Comparison of ENCODE assay signal across 20 mouse cellular contexts in genomic region chr2:83941792-83942191, GRCm38 (mm10). TPM values are rescaled to one million over a fixed set of nuclear protein-coding genes. Genes with fewer than 3 reads are reported as not detected.
DNase-seq lines count a peak whose midpoint lies in the region; ATAC-seq and TF ChIP-seq lines count a peak whose summit lies in the region.
"Had no signal": no experiment of that assay in that cellular context is flagged by ENCODE, and none has a peak within 500 bp of the region (broad histone marks: within the 10 kb centered on the region; RNA-seq: fewer than 3 reads in every experiment).

No protein-coding gene starts in this region.

- TF ChIP-seq CTCF in layer of hippocampus, adult 2 months (conservative IDR thresholded peaks at IDR 0.05), result no peak

- no peaks in the 10 kb centered on the region for H3K9me3 ChIP-seq in intestine, embryonic 16.5 days (ENCODE audit: control insufficient read depth, low read length)
- H3K9me3 ChIP-seq: embryonic facial prominence, embryonic 12.5 days; forebrain, embryonic 15.5 days; heart, embryonic 15.5 days; hindbrain, embryonic 10.5 days had no signal

- no peaks in the 10 kb centered on the region for H3K27me3 ChIP-seq in intestine, embryonic 16.5 days (replicated peaks; ENCODE audit: control insufficient read depth, insufficient read depth, low read length)
- H3K27me3 ChIP-seq: embryonic facial prominence, embryonic 12.5 days; forebrain, embryonic 15.5 days; heart, embryonic 15.5 days had no signal

- WGBS in intestine, embryonic 16.5 days, result 70% methylated on average over 4 of the region's 4 CpGs

- no peak overlapping the region for H3K9ac ChIP-seq in intestine, embryonic 16.5 days (ENCODE audit: low read depth, low read length)
- H3K9ac ChIP-seq: embryonic facial prominence, embryonic 12.5 days; heart, embryonic 15.5 days; hindbrain, embryonic 14.5 days had no signal

- peaks cover 2% of the 10 kb centered on the region; the same call in 1 of the 2 replicates for H3K4me1 ChIP-seq in intestine, embryonic 16.5 days (ENCODE audit: control insufficient read depth, insufficient read depth, low read length)

- DNase-seq in layer of hippocampus, adult 2 months (ENCODE audit: low spot score in 2 of 2), result no peak
- DNase-seq in layer of hippocampus, adult 9-10 months (ENCODE audit: low spot score), result no peak
- DNase-seq in CD4-positive helper T cell, adult 2 months (ENCODE audit: low read depth, low spot score), result peak; percentile 14
- no peak for DNase-seq in cerebellum, postnatal 14 days
- DNase-seq in adrenal gland, postnatal 36 days, result no peak

- no peak overlapping the region for H3K4me2 ChIP-seq in intestine, embryonic 16.5 days (ENCODE audit: low read depth, low read length)

- no peak overlapping the region for H3K4me3 ChIP-seq in layer of hippocampus, adult 2 months
- H3K4me3 ChIP-seq in intestine, embryonic 16.5 days (ENCODE audit: low read length), result no peak overlapping the region
- H3K4me3 ChIP-seq: heart, adult 2 months had no signal

- peak overlapping the region; percentile 78 for H3K27ac ChIP-seq in layer of hippocampus, adult 2 months
- H3K27ac ChIP-seq in intestine, embryonic 16.5 days (ENCODE audit: low read length), result no peak overlapping the region
- H3K27ac ChIP-seq: embryonic facial prominence, embryonic 12.5 days; heart, adult 2 months; heart, embryonic 15.5 days; hindbrain, embryonic 10.5 days; hindbrain, embryonic 14.5 days had no signal

- no peaks in the 10 kb centered on the region for H3K36me3 ChIP-seq in intestine, embryonic 16.5 days (ENCODE audit: control insufficient read depth, insufficient read depth, low read length)
- H3K36me3 ChIP-seq: embryonic facial prominence, embryonic 12.5 days; forebrain, embryonic 15.5 days; heart, embryonic 15.5 days; hindbrain, embryonic 10.5 days had no signal

- ATAC-seq in granulocyte monocyte progenitor cell, adult 5-6 weeks (replicated peaks; ENCODE audit: poor library complexity, severe bottlenecking), result peak; percentile 61
- no peak for ATAC-seq in intestine, embryonic 16.5 days

RNA-seq across cellular contexts. Expression of gene Zswim2, which starts 0.8 kb away (rescaled TPM):
- total RNA-seq in layer of hippocampus, adult 2 months (2021), result not detected
- total RNA-seq in granulocyte monocyte progenitor cell, adult 5-6 weeks (2014; fragmentation: Nextera tagmentation), result not detected in 2 replicates
- total RNA-seq in granulocyte monocyte progenitor cell, adult 5-6 weeks (2017), result not detected in 2 replicates
- total RNA-seq in adrenal gland, postnatal 36 days (2021), result not detected
- not detected in 2 replicates for polyA plus RNA-seq in intestine, embryonic 16.5 days (2015; fragmentation: Nextera tagmentation; extraction: Ambion mirVana)
- total RNA-seq: adrenal gland, postnatal 10 days; gastrocnemius, adult 8-10 months; gastrocnemius, postnatal 36 days; heart, adult 2 months; heart, postnatal 25 days had no signal
- polyA plus RNA-seq: forebrain, embryonic 11.5 days; heart, adult 2 months; heart, embryonic 11.5 days; heart, embryonic 15.5 days; hindbrain, embryonic 10.5 days; hindbrain, embryonic 14.5 days had no signal

RNA-seq across cellular contexts. Expression of gene Gm13698, which starts 13.7 kb away (rescaled TPM):
- 1 to 10 TPM; 2.0 to 2.1 TPM for total RNA-seq in layer of hippocampus, adult 2 months (2021)
- total RNA-seq in granulocyte monocyte progenitor cell, adult 5-6 weeks (2014; fragmentation: Nextera tagmentation), result not detected in 2 replicates
- 0.10 and 0.13 TPM in 2 replicates for total RNA-seq in granulocyte monocyte progenitor cell, adult 5-6 weeks (2017)
- 1 to 10 TPM; 1.5 to 1.7 TPM for total RNA-seq in adrenal gland, postnatal 36 days (2021)
- polyA plus RNA-seq in intestine, embryonic 16.5 days (2015; fragmentation: Nextera tagmentation; extraction: Ambion mirVana), result not detected in 2 replicates
- polyA plus RNA-seq: embryonic facial prominence, embryonic 12.5 days; forebrain, embryonic 11.5 days; forebrain, embryonic 15.5 days; heart, adult 2 months; heart, embryonic 11.5 days; heart, embryonic 15.5 days; hindbrain, embryonic 10.5 days; hindbrain, embryonic 14.5 days had no signal

RNA-seq across cellular contexts. Expression of gene Gm13693, which starts 19.5 kb away (rescaled TPM):
- total RNA-seq in layer of hippocampus, adult 2 months (2021), result 1 to 10 TPM; 2.0 to 2.1 TPM
- total RNA-seq in granulocyte monocyte progenitor cell, adult 5-6 weeks (2014; fragmentation: Nextera tagmentation), result not detected in 2 replicates
- 0.10 and 0.13 TPM in 2 replicates for total RNA-seq in granulocyte monocyte progenitor cell, adult 5-6 weeks (2017)
- total RNA-seq in adrenal gland, postnatal 36 days (2021), result 1 to 10 TPM; 1.5 to 1.7 TPM
- polyA plus RNA-seq in intestine, embryonic 16.5 days (2015; fragmentation: Nextera tagmentation; extraction: Ambion mirVana), result not detected in 2 replicates
- polyA plus RNA-seq: embryonic facial prominence, embryonic 12.5 days; forebrain, embryonic 11.5 days; forebrain, embryonic 15.5 days; heart, adult 2 months; heart, embryonic 11.5 days; heart, embryonic 15.5 days; hindbrain, embryonic 10.5 days; hindbrain, embryonic 14.5 days had no signal

RNA-seq across cellular contexts. Expression of gene Gm13695, which starts 25.3 kb away (rescaled TPM):
- not detected for total RNA-seq in layer of hippocampus, adult 2 months (2021)
- not detected in 2 replicates for total RNA-seq in granulocyte monocyte progenitor cell, adult 5-6 weeks (2014; fragmentation: Nextera tagmentation)
- not detected in 2 replicates for total RNA-seq in granulocyte monocyte progenitor cell, adult 5-6 weeks (2017)
- total RNA-seq in adrenal gland, postnatal 36 days (2021), result not detected
- polyA plus RNA-seq in intestine, embryonic 16.5 days (2015; fragmentation: Nextera tagmentation; extraction: Ambion mirVana), result not detected in 2 replicates
- total RNA-seq: adrenal gland, postnatal 10 days; ES-E14 had no signal
- polyA plus RNA-seq: embryonic facial prominence, embryonic 12.5 days; forebrain, embryonic 11.5 days; forebrain, embryonic 15.5 days; heart, adult 2 months; heart, embryonic 11.5 days; heart, embryonic 15.5 days; hindbrain, embryonic 10.5 days; hindbrain, embryonic 14.5 days had no signal

RNA-seq across cellular contexts. Expression of gene Gm13696, which starts 31.1 kb away (rescaled TPM):
- 1 to 10 TPM; 2.0 to 2.1 TPM for total RNA-seq in layer of hippocampus, adult 2 months (2021)
- not detected in 2 replicates for total RNA-seq in granulocyte monocyte progenitor cell, adult 5-6 weeks (2014; fragmentation: Nextera tagmentation)
- total RNA-seq in granulocyte monocyte progenitor cell, adult 5-6 weeks (2017), result 0.10 and 0.13 TPM in 2 replicates
- 1 to 10 TPM; 1.5 to 1.7 TPM for total RNA-seq in adrenal gland, postnatal 36 days (2021)
- polyA plus RNA-seq in intestine, embryonic 16.5 days (2015; fragmentation: Nextera tagmentation; extraction: Ambion mirVana), result not detected in 2 replicates
- polyA plus RNA-seq: embryonic facial prominence, embryonic 12.5 days; forebrain, embryonic 11.5 days; forebrain, embryonic 15.5 days; heart, adult 2 months; heart, embryonic 11.5 days; heart, embryonic 15.5 days; hindbrain, embryonic 10.5 days; hindbrain, embryonic 14.5 days had no signal
